In the genomic region with DNA sequence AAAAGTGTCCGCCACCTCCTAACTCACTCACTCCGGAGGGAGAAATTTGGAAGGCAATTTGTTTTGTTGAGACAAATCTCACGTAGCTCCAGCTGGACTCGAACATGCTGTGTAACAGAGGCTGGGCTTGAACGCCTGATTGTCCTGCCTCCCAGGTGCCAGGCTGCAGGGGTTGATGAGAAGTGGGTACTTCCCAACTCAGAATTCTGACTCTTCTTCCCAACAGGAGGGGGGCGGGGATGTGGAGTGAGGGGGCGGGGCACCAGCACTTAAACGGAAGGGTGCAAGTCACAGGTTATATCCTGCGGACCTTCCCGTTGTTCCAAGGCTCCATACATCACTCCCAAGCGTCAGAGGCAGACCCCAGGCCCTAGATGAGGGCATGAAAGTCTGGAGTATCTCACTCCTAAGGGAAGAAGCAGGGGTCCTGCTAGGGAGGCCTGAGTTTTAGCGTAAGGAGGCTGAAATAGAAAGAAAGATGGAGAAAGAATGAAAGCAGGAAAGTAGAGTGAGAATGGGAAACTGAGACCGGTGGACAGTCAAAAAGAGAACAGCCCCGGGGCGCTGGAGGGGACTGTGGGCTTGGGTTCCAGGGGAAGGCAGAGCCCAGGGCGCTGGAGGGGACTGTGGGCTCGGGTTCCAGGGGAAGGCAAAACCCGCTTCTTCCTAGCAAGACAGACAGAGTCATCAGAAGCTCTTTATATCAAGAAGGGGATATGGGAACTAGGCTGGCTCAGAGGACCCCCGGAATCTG, we compare ENCODE assay signal across 8 mouse cellular contexts. TPM values are rescaled to one million over a fixed set of nuclear protein-coding genes. Genes with fewer than 3 reads are reported as not detected.
DNase-seq lines count a peak whose midpoint lies in the region; ATAC-seq and TF ChIP-seq lines count a peak whose summit lies in the region.

No protein-coding gene starts in this region.

- intact Hi-C loops in left cerebral cortex, adult 2 months (cut with DNase I): no loop called here
- intact Hi-C loops in left cerebral cortex, postnatal 4 days (cut with DNase I): no loop called here

- DNase-seq in left cerebral cortex, adult 2 months (ENCODE audit: extremely low spot score in 1 of 2, low spot score in 2 of 2): no peak
- DNase-seq in left cerebral cortex, adult 8-10 months (ENCODE audit: low spot score in 2 of 2): no peak
- no peak for DNase-seq in embryonic facial prominence, embryonic 11.5 days (ENCODE audit: low spot score)
- no peak for DNase-seq in hindbrain, postnatal 0 days (ENCODE audit: low spot score)
- DNase-seq in cerebellum, adult 11-12 months: no peak
- DNase-seq in right cerebral cortex, adult 18-20 months: no peak
- DNase-seq in left cerebral cortex, postnatal 4 days: no peak

- H3K27ac ChIP-seq in left cerebral cortex, adult 2 months: no peak overlapping the region
- no peak overlapping the region for H3K27ac ChIP-seq in embryonic facial prominence, embryonic 11.5 days (replicated peaks; ENCODE audit: low read depth, low read length)
- H3K27ac ChIP-seq in hindbrain, postnatal 0 days: no peak overlapping the region
- H3K27ac ChIP-seq in midbrain, embryonic 16.5 days (ENCODE audit: low read length): no peak overlapping the region

- TF ChIP-seq CTCF in left cerebral cortex, adult 2 months (IDR thresholded peaks at IDR 0.05): no peak
- no peak for TF ChIP-seq CTCF in hindbrain, postnatal 0 days (IDR thresholded peaks at IDR 0.05; ENCODE audit: low read depth)

- H3K4me1 ChIP-seq in embryonic facial prominence, embryonic 11.5 days (ENCODE audit: control insufficient read depth, insufficient read depth, low read length): peaks cover 2% of the 10 kb centered on the region; the same call in 1 of the 2 replicates
- no peaks in the 10 kb centered on the region; the same call in 1 of the 2 replicates for H3K4me1 ChIP-seq in hindbrain, postnatal 0 days (ENCODE audit: insufficient read depth, low read length)
- 0 out of 2 replicates have a peak, but pooled peaks cover 2% of the 10 kb centered on the region for H3K4me1 ChIP-seq in midbrain, embryonic 16.5 days (ENCODE audit: control insufficient read depth, insufficient read depth, low read length)

- no peaks in the 10 kb centered on the region; the same call in 1 of the 2 replicates for H3K27me3 ChIP-seq in embryonic facial prominence, embryonic 11.5 days (ENCODE audit: control insufficient read depth, insufficient read depth, low read length)
- no peaks in the 10 kb centered on the region for H3K27me3 ChIP-seq in hindbrain, postnatal 0 days (ENCODE audit: insufficient read depth, low read length)
- peaks cover 6% of the 10 kb centered on the region; the same call in 1 of the 2 replicates for H3K27me3 ChIP-seq in midbrain, embryonic 16.5 days (ENCODE audit: control insufficient read depth, insufficient read depth, low read depth, low read length)

- H3K4me3 ChIP-seq in left cerebral cortex, adult 2 months: peak overlapping the region; percentile 48
- H3K4me3 ChIP-seq in embryonic facial prominence, embryonic 11.5 days (ENCODE audit: low read depth, low read length): peak overlapping the region; percentile 35
- peak overlapping the region; percentile 39 for H3K4me3 ChIP-seq in hindbrain, postnatal 0 days (ENCODE audit: low read length)
- peak overlapping the region; percentile 49 for H3K4me3 ChIP-seq in midbrain, embryonic 16.5 days (ENCODE audit: low read depth, low read length)

- H3K9me3 ChIP-seq in embryonic facial prominence, embryonic 11.5 days (replicated peaks; ENCODE audit: control insufficient read depth, low read length): no peaks in the 10 kb centered on the region
- H3K9me3 ChIP-seq in hindbrain, postnatal 0 days (ENCODE audit: low read length): no peaks in the 10 kb centered on the region
- no peaks in the 10 kb centered on the region for H3K9me3 ChIP-seq in midbrain, embryonic 16.5 days (replicated peaks; ENCODE audit: control insufficient read depth, low read length, poor library complexity, severe bottlenecking)

- peak overlapping the region; percentile 72 for H3K4me2 ChIP-seq in embryonic facial prominence, embryonic 11.5 days (ENCODE audit: low read depth, low read length)
- peak overlapping the region; percentile 84 for H3K4me2 ChIP-seq in hindbrain, postnatal 0 days (ENCODE audit: low read depth, low read length)
- peak overlapping the region; percentile 94 for H3K4me2 ChIP-seq in midbrain, embryonic 16.5 days (ENCODE audit: low read length)

- no peaks in the 10 kb centered on the region for H3K36me3 ChIP-seq in embryonic facial prominence, embryonic 11.5 days (replicated peaks; ENCODE audit: control insufficient read depth, insufficient read depth, low read depth, low read length)
- no peaks in the 10 kb centered on the region for H3K36me3 ChIP-seq in hindbrain, postnatal 0 days (ENCODE audit: insufficient read depth, low read length)
- no peaks in the 10 kb centered on the region for H3K36me3 ChIP-seq in midbrain, embryonic 16.5 days (ENCODE audit: control insufficient read depth, insufficient read depth, low read length)

- peak overlapping the region; percentile 43; the same call in 1 of the 2 replicates for H3K9ac ChIP-seq in embryonic facial prominence, embryonic 11.5 days (replicated peaks; ENCODE audit: low read length)
- peak overlapping the region; percentile 56; the same call in 1 of the 2 replicates for H3K9ac ChIP-seq in hindbrain, postnatal 0 days (replicated peaks; ENCODE audit: low read length)
- H3K9ac ChIP-seq in midbrain, embryonic 16.5 days (ENCODE audit: low read depth, low read length): peak overlapping the region; percentile 64; the same call in 1 of the 2 replicates

- WGBS in embryonic facial prominence, embryonic 11.5 days: 12% methylated on average over 19 of the region's 19 CpGs
- 23% methylated on average over 19 of the region's 19 CpGs for WGBS in hindbrain, postnatal 0 days
- 11% methylated on average over 19 of the region's 19 CpGs for WGBS in midbrain, embryonic 16.5 days

- ATAC-seq in embryonic facial prominence, embryonic 11.5 days (replicated peaks; ENCODE audit: insufficient number of reproducible peaks, low FRiP score, low TSS enrichment, low read depth): no peak
- ATAC-seq in hindbrain, postnatal 0 days: 0 out of 2 replicates have a peak, but pooled peaks have one; percentile 1
- ATAC-seq in midbrain, embryonic 16.5 days: no peak

RNA-seq across cellular contexts. Expression of a gene that starts 12.5 kb away (rescaled TPM):
- under 1 TPM; 0.32 to 0.40 TPM for total RNA-seq in left cerebral cortex, adult 2 months (2021)
- under 1 TPM; 0.14 to 0.37 (median 0.23) TPM for total RNA-seq in left cerebral cortex, adult 8-10 months (2022)
- polyA plus RNA-seq in embryonic facial prominence, embryonic 11.5 days (2014; fragmentation: Nextera tagmentation; extraction: Ambion mirVana): not detected in 2 replicates
- total RNA-seq in hindbrain, postnatal 0 days (2014; rRNA removed): 0.89 TPM in 1 of 2 replicates, not detected in the other
- polyA plus RNA-seq in hindbrain, postnatal 0 days (2015; fragmentation: Nextera tagmentation; extraction: Ambion mirVana): 0.11 and 0.16 TPM in 2 replicates
- polyA plus RNA-seq in midbrain, embryonic 16.5 days (2015; fragmentation: Nextera tagmentation; extraction: Ambion mirVana): 0.16 TPM in 2 replicates
- under 1 TPM; 0.20 to 0.32 TPM for total RNA-seq in left cerebral cortex, postnatal 4 days (2021)

RNA-seq across cellular contexts. Expression of a gene that starts 23.6 kb away (rescaled TPM):
- total RNA-seq in left cerebral cortex, adult 2 months (2021): 10 to 100 TPM; 52.7 to 56.8 TPM
- 10 to 100 TPM; 54.8 to 63.2 (median 59.6) TPM for total RNA-seq in left cerebral cortex, adult 8-10 months (2022)
- 3.3 and 4.8 TPM in 2 replicates for polyA plus RNA-seq in embryonic facial prominence, embryonic 11.5 days (2014; fragmentation: Nextera tagmentation; extraction: Ambion mirVana)
- total RNA-seq in hindbrain, postnatal 0 days (2014; rRNA removed): 45.4 and 53.8 TPM in 2 replicates
- 9.6 and 10.1 TPM in 2 replicates for polyA plus RNA-seq in hindbrain, postnatal 0 days (2015; fragmentation: Nextera tagmentation; extraction: Ambion mirVana)
- polyA plus RNA-seq in midbrain, embryonic 16.5 days (2015; fragmentation: Nextera tagmentation; extraction: Ambion mirVana): 7.7 and 8.2 TPM in 2 replicates
- total RNA-seq in left cerebral cortex, postnatal 4 days (2021): 10 to 100 TPM; 52.4 to 55.8 TPM
